Mouse (Mus musculus): ENCODE measurements around the gene Med28. TPM values are rescaled to one million over a fixed set of nuclear protein-coding genes. Genes with fewer than 3 reads are reported as not detected.

The Med28 gene
- polyA plus RNA-seq, 1 experiment from 2014 or later = 287 TPM

DNA sequence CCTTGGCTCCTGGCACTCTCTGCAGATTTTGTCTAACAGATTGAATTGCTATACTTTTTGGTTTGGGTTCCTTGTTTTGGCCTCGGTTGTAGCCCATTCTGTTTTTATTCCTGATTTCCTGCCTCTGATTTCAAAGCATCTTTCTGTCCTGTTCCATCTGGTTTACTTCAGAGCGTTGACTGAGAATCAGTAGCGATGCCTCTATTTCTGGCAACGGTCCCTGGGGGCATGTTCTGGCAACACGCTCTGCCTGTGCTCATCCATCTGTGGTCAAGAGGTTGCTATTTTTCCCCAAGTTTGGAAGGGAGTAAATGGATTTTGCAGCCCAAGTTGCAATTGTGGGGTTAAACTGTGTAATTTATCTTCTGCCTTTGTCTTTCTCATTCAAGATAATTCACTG is 23.3 kb downstream of the Med28 start:
- no peak overlapping the region for H3K4me2 ChIP-seq
- no peak overlapping the region for H3K9ac ChIP-seq (replicated peaks)
- no peak overlapping the region for H3K4me3 ChIP-seq (replicated peaks)
- 62% methylated on average over 5 of the region's 5 CpGs for WGBS
- no peak overlapping the region for H3K27ac ChIP-seq
- H3K27me3 ChIP-seq = no peaks in the 10 kb centered on the region
- H3K36me3 ChIP-seq = no peaks in the 10 kb centered on the region
- no peaks in the 10 kb centered on the region for H3K4me1 ChIP-seq (replicated peaks)
- ATAC-seq (ENCODE audit: insufficient number of reproducible peaks, insufficient read depth, low FRiP score, low TSS enrichment, low read depth) = no peak
- H3K9me3 ChIP-seq = no peaks in the 10 kb centered on the region

- Histone ChIP-seq H3K4me3 (replicated peaks) (no peak overlapping the region), H3K4me1 (replicated peaks) (no peaks in the 10 kb centered on the region), H3K4me2 (no peak overlapping the region), H3K9me3 (no peaks in the 10 kb centered on the region), H3K9ac (replicated peaks) (no peak overlapping the region), H3K36me3 (no peaks in the 10 kb centered on the region), H3K27ac (no peak overlapping the region), H3K27me3 (no peaks in the 10 kb centered on the region)
- WGBS = 86% methylated on average over 1 of the region's 1 CpGs
- ATAC-seq (ENCODE audit: insufficient number of reproducible peaks, insufficient read depth, low FRiP score, low TSS enrichment, low read depth) = no peak
These were observed 29.6 kb downstream of the Med28 start for GRCm38 (mm10) chr5:45549586-45549985.

DNA sequence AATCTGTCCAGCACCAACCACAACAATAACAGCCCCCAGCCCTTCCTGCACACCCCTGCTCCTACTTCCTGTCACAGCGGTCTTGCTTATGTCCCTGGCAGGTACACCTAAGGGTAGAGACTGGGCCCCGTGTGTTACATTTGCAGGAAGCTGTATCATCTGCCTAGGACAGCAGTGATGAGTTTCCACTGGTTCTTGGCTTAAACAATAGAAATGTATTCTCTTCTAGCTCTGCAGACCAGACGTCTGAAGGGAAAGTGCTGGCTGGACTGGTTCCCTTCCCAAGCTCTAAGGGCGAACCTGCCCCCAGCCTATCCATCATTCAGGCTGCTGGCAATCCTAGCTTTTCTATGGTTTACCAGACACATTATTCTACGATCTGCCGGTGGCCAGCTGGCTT is 44.0 kb downstream of the Med28 start:
- Histone ChIP-seq H3K4me1 (replicated peaks) (no peaks in the 10 kb centered on the region), H3K27me3 (no peaks in the 10 kb centered on the region), H3K36me3 (no peaks in the 10 kb centered on the region), H3K9me3 (no peaks in the 10 kb centered on the region), H3K4me3 (replicated peaks) (no peak overlapping the region), H3K27ac (no peak overlapping the region), H3K9ac (replicated peaks) (no peak overlapping the region), H3K4me2 (no peak overlapping the region)
- WGBS = 62% methylated on average over 6 of the region's 6 CpGs
- no peak for ATAC-seq (ENCODE audit: insufficient number of reproducible peaks, insufficient read depth, low FRiP score, low TSS enrichment, low read depth)

DNA sequence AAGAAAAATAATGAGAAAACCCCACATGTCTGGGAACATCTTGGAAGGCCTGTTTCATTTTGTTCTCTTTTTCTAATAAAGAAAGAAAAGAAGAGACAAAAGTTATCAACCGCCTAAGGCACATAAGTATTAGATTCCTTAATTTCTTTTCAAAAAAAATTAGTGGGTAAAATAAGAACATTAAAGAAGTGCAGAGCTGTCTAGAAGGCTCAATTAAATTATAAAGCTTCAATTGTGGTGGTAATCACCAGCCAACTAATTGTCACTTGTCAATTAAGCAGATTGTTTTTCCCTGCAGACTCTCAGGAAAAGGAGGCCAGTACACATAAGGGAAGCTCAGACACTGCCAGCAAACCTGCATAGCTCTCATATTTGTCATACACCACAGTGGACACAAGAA is 45.8 kb downstream of the Med28 start:
- H3K36me3 ChIP-seq = no peaks in the 10 kb centered on the region
- no peaks in the 10 kb centered on the region for H3K27me3 ChIP-seq
- H3K9ac ChIP-seq (replicated peaks) = no peak overlapping the region
- no peak overlapping the region for H3K4me2 ChIP-seq
- no peak overlapping the region for H3K4me3 ChIP-seq (replicated peaks)
- H3K27ac ChIP-seq = no peak overlapping the region
- H3K4me1 ChIP-seq (replicated peaks) = no peaks in the 10 kb centered on the region
- no peak for ATAC-seq (ENCODE audit: insufficient number of reproducible peaks, insufficient read depth, low FRiP score, low TSS enrichment, low read depth)
- 85% methylated on average over 1 of the region's 1 CpGs for WGBS
- no peaks in the 10 kb centered on the region for H3K9me3 ChIP-seq

GRCm38 (mm10) chr5:45572816-45573215 is 52.8 kb downstream of the Med28 start:
- Histone ChIP-seq H3K4me2 (no peak overlapping the region), H3K4me3 (replicated peaks) (no peak overlapping the region), H3K36me3 (no peaks in the 10 kb centered on the region), H3K27ac (no peak overlapping the region), H3K9me3 (no peaks in the 10 kb centered on the region), H3K4me1 (replicated peaks) (0 out of 2 replicates have a peak, but pooled peaks cover 5% of the 10 kb centered on the region), H3K27me3 (no peaks in the 10 kb centered on the region), H3K9ac (replicated peaks) (no peak overlapping the region)
- no peak for ATAC-seq (ENCODE audit: insufficient number of reproducible peaks, insufficient read depth, low FRiP score, low TSS enrichment, low read depth)
- WGBS = 33% methylated on average over 5 of the region's 5 CpGs

- 62% methylated on average over 3 of the region's 3 CpGs for WGBS
- Histone ChIP-seq H3K4me1 (replicated peaks) (0 out of 2 replicates have a peak, but pooled peaks cover 5% of the 10 kb centered on the region), H3K9me3 (no peaks in the 10 kb centered on the region), H3K4me2 (no peak overlapping the region), H3K9ac (replicated peaks) (no peak overlapping the region), H3K27ac (no peak overlapping the region), H3K27me3 (no peaks in the 10 kb centered on the region), H3K4me3 (replicated peaks) (no peak overlapping the region), H3K36me3 (no peaks in the 10 kb centered on the region)
- no peak for ATAC-seq (ENCODE audit: insufficient number of reproducible peaks, insufficient read depth, low FRiP score, low TSS enrichment, low read depth)
These were observed 56.7 kb downstream of the Med28 start for GRCm38 (mm10) chr5:45576716-45577115.

DNA sequence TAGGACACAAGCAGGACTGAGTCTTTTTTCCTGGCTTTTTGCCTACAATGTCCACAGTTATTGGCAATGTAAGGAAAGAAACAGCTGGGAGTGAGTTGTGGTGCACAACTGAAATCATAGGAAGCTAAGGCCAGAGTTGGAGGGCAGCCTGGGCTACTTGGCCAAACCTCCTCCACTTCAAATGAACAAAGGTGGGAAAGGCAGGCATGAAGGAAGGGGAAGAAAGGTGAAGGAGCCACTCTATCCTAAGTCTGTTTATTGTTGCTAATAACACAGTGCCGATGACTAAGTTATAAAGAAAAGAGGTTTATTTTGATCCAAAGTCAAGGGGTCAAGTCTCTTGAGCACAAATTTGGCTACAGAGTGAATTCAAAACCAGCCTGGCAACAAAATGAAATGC is 57.3 kb downstream of the Med28 start:
- Histone ChIP-seq H3K4me2 (no peak overlapping the region), H3K9me3 (no peaks in the 10 kb centered on the region), H3K27me3 (no peaks in the 10 kb centered on the region), H3K27ac (no peak overlapping the region), H3K9ac (replicated peaks) (no peak overlapping the region), H3K4me3 (replicated peaks) (no peak overlapping the region), H3K36me3 (no peaks in the 10 kb centered on the region), H3K4me1 (replicated peaks) (0 out of 2 replicates have a peak, but pooled peaks cover 5% of the 10 kb centered on the region)
- ATAC-seq (ENCODE audit: insufficient number of reproducible peaks, insufficient read depth, low FRiP score, low TSS enrichment, low read depth) = no peak
- 91% methylated on average over 1 of the region's 1 CpGs for WGBS

Other genes with a start within 250 kb of the Med28 start
- gene Qdpr, start 70.0 kb upstream of the Med28 start, polyA plus RNA-seq (2016; fragmentation: Nextera tagmentation; extraction: Ambion mirVana) = 111 and 116 TPM in 2 replicates
- gene Clrn2, start 66.5 kb upstream of the Med28 start, polyA plus RNA-seq (2016; fragmentation: Nextera tagmentation; extraction: Ambion mirVana) = 0.23 TPM in 1 of 2 replicates, not detected in the other
- 86.7 and 88.1 TPM in 2 replicates for gene Lap3, start 26.9 kb upstream of the Med28 start, polyA plus RNA-seq (2016; fragmentation: Nextera tagmentation; extraction: Ambion mirVana)
- gene Fam184b, start 119.4 kb downstream of the Med28 start, polyA plus RNA-seq (2016; fragmentation: Nextera tagmentation; extraction: Ambion mirVana) = 0.95 and 1.3 TPM in 2 replicates
- gene Ncapg, start 149.7 kb downstream of the Med28 start, polyA plus RNA-seq (2016; fragmentation: Nextera tagmentation; extraction: Ambion mirVana) = 67.2 and 69.5 TPM in 2 replicates